Mouse (Mus musculus) stomach, embryonic 15.5 days (tissue): ENCODE data around the gene Trim63. TPM values are rescaled to one million over a fixed set of nuclear protein-coding genes. Genes with fewer than 3 reads are reported as not detected.

Experiments used
- polyA plus RNA-seq: library from polyadenylated mRNA; unstranded; fragments of >200 nt; fragmentation: Nextera tagmentation; extraction: Ambion mirVana; gene quantifications from 2 replicates; pipeline ENCODE4 v1.2.1, GENCODE M21; 2015

Gene Trim63
- polyA plus RNA-seq, 1 experiment from 2014 or later = 0.41 TPM

Other genes with a start within 250 kb of the Trim63 start
- 34.8 and 39.7 TPM in 2 replicates for gene Cd52, start 220.0 kb upstream of the Trim63 start, polyA plus RNA-seq
- 4.3 and 5.7 TPM in 2 replicates for gene Ubxn11, start 212.6 kb upstream of the Trim63 start, polyA plus RNA-seq
- gene Sh3bgrl3, start 186.3 kb upstream of the Trim63 start, polyA plus RNA-seq = 363 and 395 TPM in 2 replicates
- gene Cep85, start 128.0 kb upstream of the Trim63 start, polyA plus RNA-seq = 83.0 and 84.0 TPM in 2 replicates
- gene Gm7534, start 112.1 kb upstream of the Trim63 start, polyA plus RNA-seq = not detected in 2 replicates
- gene Catsper4, start 87.7 kb upstream of the Trim63 start, polyA plus RNA-seq = 0.26 and 0.31 TPM in 2 replicates
- gene Cnksr1, start 76.7 kb upstream of the Trim63 start, polyA plus RNA-seq = 7.7 and 10.0 TPM in 2 replicates
- gene E130218I03Rik, start 71.5 kb upstream of the Trim63 start, polyA plus RNA-seq = 0.28 and 0.37 TPM in 2 replicates
- 15.1 and 15.9 TPM in 2 replicates for gene Zfp593, start 69.5 kb upstream of the Trim63 start, polyA plus RNA-seq
- not detected in 2 replicates for gene Gm30191, start 68.2 kb upstream of the Trim63 start, polyA plus RNA-seq
- 4.2 and 5.2 TPM in 2 replicates for gene Grrp1, start 61.0 kb upstream of the Trim63 start, polyA plus RNA-seq
- gene Pdik1l, start 27.2 kb upstream of the Trim63 start, polyA plus RNA-seq = 18.9 and 20.0 TPM in 2 replicates
- gene Slc30a2, start 28.1 kb downstream of the Trim63 start, polyA plus RNA-seq = 0.75 and 0.86 TPM in 2 replicates
- 1.0 and 1.1 TPM in 2 replicates for gene Extl1, start 68.7 kb downstream of the Trim63 start, polyA plus RNA-seq
- gene Pafah2, start 81.2 kb downstream of the Trim63 start, polyA plus RNA-seq = 17.8 and 20.9 TPM in 2 replicates
- gene Stmn1, start 153.2 kb downstream of the Trim63 start, polyA plus RNA-seq = 1,192 and 1,334 TPM in 2 replicates
- gene Paqr7, start 181.6 kb downstream of the Trim63 start, polyA plus RNA-seq = 6.4 and 6.7 TPM in 2 replicates
- gene Aunip, start 195.9 kb downstream of the Trim63 start, polyA plus RNA-seq = 12.7 and 14.0 TPM in 2 replicates
- 92.1 and 101 TPM in 2 replicates for gene Mtfr1l, start 220.3 kb downstream of the Trim63 start, polyA plus RNA-seq
- 33.0 and 37.8 TPM in 2 replicates for gene Selenon, start 237.0 kb downstream of the Trim63 start, polyA plus RNA-seq